Mouse (Mus musculus): ENCODE measurements around the gene Ly6g5c. TPM values are rescaled to one million over a fixed set of nuclear protein-coding genes. Genes with fewer than 3 reads are reported as not detected.

Gene Ly6g5c
- polyA plus RNA-seq, 1 experiment from 2014 or later, result not detected

- Histone ChIP-seq H3K27ac (replicated peaks; ENCODE audit: low read depth, low read length) (no peak overlapping the region), H3K9me3 (replicated peaks; ENCODE audit: control insufficient read depth, low read length) (no peaks in the 10 kb centered on the region), H3K4me2 (ENCODE audit: low read depth, low read length) (no peak overlapping the region), H3K4me1 (ENCODE audit: control insufficient read depth, insufficient read depth, low read length) (0 out of 2 replicates have a peak, but pooled peaks cover 3% of the 10 kb centered on the region), H3K4me3 (ENCODE audit: low read depth, low read length) (no peak overlapping the region), H3K36me3 (replicated peaks; ENCODE audit: control insufficient read depth, insufficient read depth, low read depth, low read length) (peaks cover 85% of the 10 kb centered on the region), H3K9ac (replicated peaks; ENCODE audit: low read length) (no peak overlapping the region), H3K27me3 (ENCODE audit: control insufficient read depth, insufficient read depth, low read length) (no peaks in the 10 kb centered on the region)
- ATAC-seq (replicated peaks; ENCODE audit: insufficient number of reproducible peaks, low FRiP score, low TSS enrichment, low read depth) (no peak), DNase-seq (ENCODE audit: low spot score) (no peak)
- WGBS, result 91% methylated on average over 8 of the region's 8 CpGs
Observed at GRCm38 (mm10) chr17:35157254-35157653, 49.2 kb downstream of the Ly6g5c start.

- Histone ChIP-seq H3K9ac (replicated peaks; ENCODE audit: low read length) (no peak overlapping the region), H3K9me3 (replicated peaks; ENCODE audit: control insufficient read depth, low read length) (no peaks in the 10 kb centered on the region), H3K4me2 (ENCODE audit: low read depth, low read length) (no peak overlapping the region), H3K27me3 (ENCODE audit: control insufficient read depth, insufficient read depth, low read length) (no peaks in the 10 kb centered on the region), H3K36me3 (replicated peaks; ENCODE audit: control insufficient read depth, insufficient read depth, low read depth, low read length) (peaks cover 80% of the 10 kb centered on the region), H3K4me3 (ENCODE audit: low read depth, low read length) (no peak overlapping the region), H3K4me1 (ENCODE audit: control insufficient read depth, insufficient read depth, low read length) (peaks cover 3% of the 10 kb centered on the region; the same call in 1 of the 2 replicates), H3K27ac (replicated peaks; ENCODE audit: low read depth, low read length) (no peak overlapping the region)
- no peak for ATAC-seq (replicated peaks; ENCODE audit: insufficient number of reproducible peaks, low FRiP score, low TSS enrichment, low read depth)
- no peak for DNase-seq (ENCODE audit: low spot score)
- 91% methylated on average over 8 of the region's 8 CpGs for WGBS
Observed at GRCm38 (mm10) chr17:35157661-35158175, 49.6 kb downstream of the Ly6g5c start.

- no peaks in the 10 kb centered on the region for H3K27me3 ChIP-seq (ENCODE audit: control insufficient read depth, insufficient read depth, low read length)
- no peak for ATAC-seq (replicated peaks; ENCODE audit: insufficient number of reproducible peaks, low FRiP score, low TSS enrichment, low read depth)
- WGBS, result 93% methylated on average over 16 of the region's 16 CpGs
Observed at GRCm38 (mm10) chr17:35158850-35159593, 50.9 kb downstream of the Ly6g5c start.

GRCm38 (mm10) chr17:35159638-35160037 is 51.6 kb downstream of the Ly6g5c start:
- no peak for DNase-seq (ENCODE audit: low spot score)
- no peak overlapping the region for H3K4me2 ChIP-seq (ENCODE audit: low read depth, low read length)
- WGBS, result 89% methylated on average over 7 of the region's 7 CpGs

More at GRCm38 (mm10) chr17:35158850-35159593, 50.9 kb downstream of the Ly6g5c start:
- Histone ChIP-seq H3K9me3 (replicated peaks; ENCODE audit: control insufficient read depth, low read length) (no peaks in the 10 kb centered on the region), H3K9ac (replicated peaks; ENCODE audit: low read length) (no peak overlapping the region), H3K27ac (replicated peaks; ENCODE audit: low read depth, low read length) (no peak overlapping the region), H3K36me3 (replicated peaks; ENCODE audit: control insufficient read depth, insufficient read depth, low read depth, low read length) (peaks cover 72% of the 10 kb centered on the region), H3K4me2 (ENCODE audit: low read depth, low read length) (no peak overlapping the region), H3K4me1 (ENCODE audit: control insufficient read depth, insufficient read depth, low read length) (peaks cover 6% of the 10 kb centered on the region; the same call in 1 of the 2 replicates), H3K4me3 (ENCODE audit: low read depth, low read length) (no peak overlapping the region)
- DNase-seq (ENCODE audit: low spot score), result no peak

GRCm38 (mm10) chr17:35161421-35161820 is 53.3 kb downstream of the Ly6g5c start:
- no peak overlapping the region for H3K4me3 ChIP-seq (ENCODE audit: low read depth, low read length)
- ATAC-seq (replicated peaks; ENCODE audit: insufficient number of reproducible peaks, low FRiP score, low TSS enrichment, low read depth), result no peak
- H3K9me3 ChIP-seq (replicated peaks; ENCODE audit: control insufficient read depth, low read length), result no peaks in the 10 kb centered on the region
- no peak overlapping the region for H3K4me2 ChIP-seq (ENCODE audit: low read depth, low read length)
- H3K27ac ChIP-seq (replicated peaks; ENCODE audit: low read depth, low read length), result no peak overlapping the region
- peaks cover 48% of the 10 kb centered on the region for H3K36me3 ChIP-seq (replicated peaks; ENCODE audit: control insufficient read depth, insufficient read depth, low read depth, low read length)
- no peak overlapping the region for H3K9ac ChIP-seq (replicated peaks; ENCODE audit: low read length)
- H3K27me3 ChIP-seq (ENCODE audit: control insufficient read depth, insufficient read depth, low read length), result no peaks in the 10 kb centered on the region
- DNase-seq (ENCODE audit: low spot score), result no peak
- peaks cover 2% of the 10 kb centered on the region; the same call in 1 of the 2 replicates for H3K4me1 ChIP-seq (ENCODE audit: control insufficient read depth, insufficient read depth, low read length)
- 88% methylated on average over 11 of the region's 11 CpGs for WGBS

More at GRCm38 (mm10) chr17:35159638-35160037, 51.6 kb downstream of the Ly6g5c start:
- no peaks in the 10 kb centered on the region for H3K27me3 ChIP-seq (ENCODE audit: control insufficient read depth, insufficient read depth, low read length)
- H3K36me3 ChIP-seq (replicated peaks; ENCODE audit: control insufficient read depth, insufficient read depth, low read depth, low read length), result peaks cover 66% of the 10 kb centered on the region
- H3K4me3 ChIP-seq (ENCODE audit: low read depth, low read length), result no peak overlapping the region
- no peak for ATAC-seq (replicated peaks; ENCODE audit: insufficient number of reproducible peaks, low FRiP score, low TSS enrichment, low read depth)
- no peaks in the 10 kb centered on the region for H3K9me3 ChIP-seq (replicated peaks; ENCODE audit: control insufficient read depth, low read length)
- H3K4me1 ChIP-seq (ENCODE audit: control insufficient read depth, insufficient read depth, low read length), result peaks cover 4% of the 10 kb centered on the region; the same call in 1 of the 2 replicates
- H3K27ac ChIP-seq (replicated peaks; ENCODE audit: low read depth, low read length), result no peak overlapping the region
- H3K9ac ChIP-seq (replicated peaks; ENCODE audit: low read length), result no peak overlapping the region

Other genes starting within 250 kb of the Ly6g5c start
- gene Cfb, start 245.8 kb upstream of the Ly6g5c start, polyA plus RNA-seq (2014; fragmentation: Nextera tagmentation; extraction: Ambion mirVana), result 1.2 and 2.0 TPM in 2 replicates
- gene Zbtb12, start 228.8 kb upstream of the Ly6g5c start, polyA plus RNA-seq (2014; fragmentation: Nextera tagmentation; extraction: Ambion mirVana), result 1.6 and 2.0 TPM in 2 replicates
- not detected in 2 replicates for gene Gm20547, start 226.2 kb upstream of the Ly6g5c start, polyA plus RNA-seq (2014; fragmentation: Nextera tagmentation; extraction: Ambion mirVana)
- 0.81 and 1.6 TPM in 2 replicates for gene C2, start 210.0 kb upstream of the Ly6g5c start, polyA plus RNA-seq (2014; fragmentation: Nextera tagmentation; extraction: Ambion mirVana)
- gene Ehmt2, start 209.8 kb upstream of the Ly6g5c start, polyA plus RNA-seq (2014; fragmentation: Nextera tagmentation; extraction: Ambion mirVana), result 59.3 and 60.6 TPM in 2 replicates
- 0.08 and 0.11 TPM in 2 replicates for gene Slc44a4, start 193.8 kb upstream of the Ly6g5c start, polyA plus RNA-seq (2014; fragmentation: Nextera tagmentation; extraction: Ambion mirVana)
- gene Neu1, start 177.0 kb upstream of the Ly6g5c start, polyA plus RNA-seq (2014; fragmentation: Nextera tagmentation; extraction: Ambion mirVana), result 10.9 and 13.1 TPM in 2 replicates
- gene Hspa1b, start 149.0 kb upstream of the Ly6g5c start, polyA plus RNA-seq (2014; fragmentation: Nextera tagmentation; extraction: Ambion mirVana), result 0.21 and 0.49 TPM in 2 replicates
- gene Gm20481, start 138.4 kb upstream of the Ly6g5c start, polyA plus RNA-seq (2014; fragmentation: Nextera tagmentation; extraction: Ambion mirVana), result not detected in 2 replicates
- 1.7 and 1.8 TPM in 2 replicates for gene Hspa1a, start 136.1 kb upstream of the Ly6g5c start, polyA plus RNA-seq (2014; fragmentation: Nextera tagmentation; extraction: Ambion mirVana)
- gene Hspa1l, start 135.6 kb upstream of the Ly6g5c start, polyA plus RNA-seq (2014; fragmentation: Nextera tagmentation; extraction: Ambion mirVana), result 1.5 and 2.0 TPM in 2 replicates
- gene Lsm2, start 126.4 kb upstream of the Ly6g5c start, polyA plus RNA-seq (2014; fragmentation: Nextera tagmentation; extraction: Ambion mirVana), result 219 and 241 TPM in 2 replicates
- 73.9 and 85.2 TPM in 2 replicates for gene Vars, start 107.3 kb upstream of the Ly6g5c start, polyA plus RNA-seq (2014; fragmentation: Nextera tagmentation; extraction: Ambion mirVana)
- gene Vwa7, start 91.7 kb upstream of the Ly6g5c start, polyA plus RNA-seq (2014; fragmentation: Nextera tagmentation; extraction: Ambion mirVana), result 0.10 and 0.17 TPM in 2 replicates
- 3.5 and 7.5 TPM in 2 replicates for gene Sapcd1, start 80.3 kb upstream of the Ly6g5c start, polyA plus RNA-seq (2014; fragmentation: Nextera tagmentation; extraction: Ambion mirVana)
- 3.0 and 3.2 TPM in 2 replicates for gene Msh5, start 61.5 kb upstream of the Ly6g5c start, polyA plus RNA-seq (2014; fragmentation: Nextera tagmentation; extraction: Ambion mirVana)
- gene Clic1, start 58.3 kb upstream of the Ly6g5c start, polyA plus RNA-seq (2014; fragmentation: Nextera tagmentation; extraction: Ambion mirVana), result 73.9 and 84.2 TPM in 2 replicates
- gene Ddah2, start 49.2 kb upstream of the Ly6g5c start, polyA plus RNA-seq (2014; fragmentation: Nextera tagmentation; extraction: Ambion mirVana), result 543 and 586 TPM in 2 replicates
- gene Ly6g6c, start 42.9 kb upstream of the Ly6g5c start, polyA plus RNA-seq (2014; fragmentation: Nextera tagmentation; extraction: Ambion mirVana), result 0.33 TPM in 1 of 2 replicates, not detected in the other
- gene Mpig6b, start 42.1 kb upstream of the Ly6g5c start, polyA plus RNA-seq (2014; fragmentation: Nextera tagmentation; extraction: Ambion mirVana), result 0.74 and 1.2 TPM in 2 replicates
- gene Ly6g6e, start 31.4 kb upstream of the Ly6g5c start, polyA plus RNA-seq (2014; fragmentation: Nextera tagmentation; extraction: Ambion mirVana), result 0.66 and 1.1 TPM in 2 replicates
- 0.92 TPM in 1 of 2 replicates, not detected in the other for gene Ly6g6d, start 30.2 kb upstream of the Ly6g5c start, polyA plus RNA-seq (2014; fragmentation: Nextera tagmentation; extraction: Ambion mirVana)
- 0.36 and 0.43 TPM in 2 replicates for gene Ly6g6f, start 22.7 kb upstream of the Ly6g5c start, polyA plus RNA-seq (2014; fragmentation: Nextera tagmentation; extraction: Ambion mirVana)
- gene Abhd16a, start 19.0 kb upstream of the Ly6g5c start, polyA plus RNA-seq (2014; fragmentation: Nextera tagmentation; extraction: Ambion mirVana), result 38.5 and 39.8 TPM in 2 replicates
- gene Ly6g5b, start 7.1 kb downstream of the Ly6g5c start, polyA plus RNA-seq (2014; fragmentation: Nextera tagmentation; extraction: Ambion mirVana), result 0.53 and 1.1 TPM in 2 replicates
- gene Gpank1, start 13.2 kb downstream of the Ly6g5c start, polyA plus RNA-seq (2014; fragmentation: Nextera tagmentation; extraction: Ambion mirVana), result 24.6 and 26.4 TPM in 2 replicates
- gene Csnk2b, start 13.8 kb downstream of the Ly6g5c start, polyA plus RNA-seq (2014; fragmentation: Nextera tagmentation; extraction: Ambion mirVana), result 273 and 294 TPM in 2 replicates
- gene D17H6S53E, start 18.1 kb downstream of the Ly6g5c start, polyA plus RNA-seq (2014; fragmentation: Nextera tagmentation; extraction: Ambion mirVana), result 6.9 and 7.4 TPM in 2 replicates
- 0.49 and 0.64 TPM in 2 replicates for gene Apom, start 23.8 kb downstream of the Ly6g5c start, polyA plus RNA-seq (2014; fragmentation: Nextera tagmentation; extraction: Ambion mirVana)
- 87.8 and 101 TPM in 2 replicates for gene Bag6, start 26.9 kb downstream of the Ly6g5c start, polyA plus RNA-seq (2014; fragmentation: Nextera tagmentation; extraction: Ambion mirVana)
- 131 and 144 TPM in 2 replicates for gene Prrc2a, start 56.6 kb downstream of the Ly6g5c start, polyA plus RNA-seq (2014; fragmentation: Nextera tagmentation; extraction: Ambion mirVana)
- 6.1 and 7.9 TPM in 2 replicates for gene Aif1, start 67.8 kb downstream of the Ly6g5c start, polyA plus RNA-seq (2014; fragmentation: Nextera tagmentation; extraction: Ambion mirVana)
- gene Lst1, start 80.2 kb downstream of the Ly6g5c start, polyA plus RNA-seq (2014; fragmentation: Nextera tagmentation; extraction: Ambion mirVana), result 3.8 and 6.1 TPM in 2 replicates
- 0.32 and 0.48 TPM in 2 replicates for gene Ltb, start 86.2 kb downstream of the Ly6g5c start, polyA plus RNA-seq (2014; fragmentation: Nextera tagmentation; extraction: Ambion mirVana)
- gene Tnf, start 93.7 kb downstream of the Ly6g5c start, polyA plus RNA-seq (2014; fragmentation: Nextera tagmentation; extraction: Ambion mirVana), result not detected in 2 replicates
- not detected in 2 replicates for gene Lta, start 97.1 kb downstream of the Ly6g5c start, polyA plus RNA-seq (2014; fragmentation: Nextera tagmentation; extraction: Ambion mirVana)
- gene Gm16181, start 112.6 kb downstream of the Ly6g5c start, polyA plus RNA-seq (2014; fragmentation: Nextera tagmentation; extraction: Ambion mirVana), result not detected in 2 replicates
- 6.2 and 7.9 TPM in 2 replicates for gene Atp6v1g2, start 125.4 kb downstream of the Ly6g5c start, polyA plus RNA-seq (2014; fragmentation: Nextera tagmentation; extraction: Ambion mirVana)
- gene Nfkbil1, start 127.5 kb downstream of the Ly6g5c start, polyA plus RNA-seq (2014; fragmentation: Nextera tagmentation; extraction: Ambion mirVana), result 3.1 and 4.0 TPM in 2 replicates
- 664 and 669 TPM in 2 replicates for gene Ddx39b, start 133.5 kb downstream of the Ly6g5c start, polyA plus RNA-seq (2014; fragmentation: Nextera tagmentation; extraction: Ambion mirVana)
- 18.8 and 24.0 TPM in 2 replicates for gene H2-D1, start 154.5 kb downstream of the Ly6g5c start, polyA plus RNA-seq (2014; fragmentation: Nextera tagmentation; extraction: Ambion mirVana)
- gene H2-Q1, start 212.1 kb downstream of the Ly6g5c start, polyA plus RNA-seq (2014; fragmentation: Nextera tagmentation; extraction: Ambion mirVana), result 0.08 TPM in 1 of 2 replicates, not detected in the other
- 0.69 and 0.86 TPM in 2 replicates for gene H2-Q2, start 234.0 kb downstream of the Ly6g5c start, polyA plus RNA-seq (2014; fragmentation: Nextera tagmentation; extraction: Ambion mirVana)